Mouse (Mus musculus) cerebellum, adult 9-10 months (tissue): ENCODE measurements around the gene Kcnn1.
A peak's percentile ranks its signal among the peaks of the same experiment; 100 is the strongest.
"Not testable (repeated sequence)": the region's sequence is repeated elsewhere in the genome, so short reads cannot be mapped to it uniquely, and the experiment has no call there.

Source experiments
- DNase-seq: peaks from one replicate; pipeline ENCODE4 v3.0.0; 2022

Gene Kcnn1

GRCm38 (mm10) chr8:70862824-70863641 lies at the start of gene Kcnn1:
Gene Kcnn1, minus strand, starts transcription at chr8:70863258.
- DNase-seq, result peak; percentile 35

DNA sequence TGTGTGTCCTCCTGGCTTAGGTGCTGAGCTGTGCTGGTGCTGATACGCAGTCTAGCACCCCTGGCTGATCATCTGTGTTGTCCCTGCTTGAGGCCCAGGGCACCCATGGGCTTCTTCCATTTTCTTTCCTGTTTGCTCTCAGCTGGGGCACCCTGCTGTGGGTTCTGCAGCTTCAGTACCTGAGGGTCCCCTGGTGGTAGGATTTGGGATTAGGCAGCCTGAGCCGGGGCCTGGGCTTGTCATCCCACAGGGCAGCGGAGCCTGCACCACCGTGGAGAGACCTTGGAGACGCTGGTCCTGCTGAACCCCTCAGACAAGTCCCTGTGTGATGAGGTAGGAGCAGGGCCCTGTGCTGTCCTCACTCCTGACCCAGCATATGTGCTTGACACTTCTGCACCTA lies 48.5 kb upstream of the Kcnn1 start:
- no peak for DNase-seq

- no peak for DNase-seq
These were observed 44.5 kb upstream of the Kcnn1 start for GRCm38 (mm10) chr8:70907518-70907917.

- peak; percentile 81 for DNase-seq
These were observed 43.0 kb upstream of the Kcnn1 start, which contains the start of gene Map1s for GRCm38 (mm10) chr8:70905831-70906736. Gene Map1s, plus strand, starts transcription at chr8:70905932.

DNA sequence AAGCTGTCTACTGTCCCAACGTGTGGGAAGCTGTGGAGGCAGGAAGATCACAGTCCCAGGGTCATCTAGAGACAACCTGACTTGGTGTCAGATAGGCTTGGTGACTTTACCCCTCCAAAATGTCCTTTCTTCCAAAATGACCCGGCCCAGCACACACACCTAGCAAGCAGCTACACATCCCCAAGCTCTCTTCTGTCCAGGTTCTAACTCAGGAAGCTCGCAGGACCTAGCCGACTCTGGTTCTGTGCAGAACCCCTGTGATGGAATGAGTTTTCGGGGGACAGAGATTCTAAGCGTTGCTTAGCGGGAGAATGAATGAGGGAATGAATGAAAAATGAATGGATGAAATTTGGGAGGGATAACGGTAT lies 42.4 kb upstream of the Kcnn1 start:
- DNase-seq, result no peak

- DNase-seq, result peak; percentile 35
These were observed 41.5 kb upstream of the Kcnn1 start for GRCm38 (mm10) chr8:70904532-70904931.

DNA sequence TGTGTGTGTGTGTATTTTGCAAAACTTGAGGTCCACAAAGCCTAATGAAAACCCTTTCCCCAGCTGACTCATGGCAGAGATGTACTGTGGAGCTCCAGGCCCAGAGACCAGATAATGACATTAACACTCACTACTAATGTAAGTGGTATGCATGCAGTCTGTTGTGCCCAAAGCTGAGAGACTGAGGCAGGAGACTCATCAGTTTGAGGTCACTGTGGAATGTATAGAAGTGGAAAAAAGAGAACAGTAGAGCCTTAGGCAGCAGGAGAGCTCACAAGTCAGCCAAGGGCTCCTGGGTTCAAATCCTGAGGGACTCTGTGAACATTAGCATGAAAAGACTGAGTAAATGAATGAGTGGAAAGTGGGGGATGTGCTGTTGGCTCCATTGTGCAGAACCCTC lies 40.5 kb upstream of the Kcnn1 start:
- peak; percentile 3 for DNase-seq

DNA sequence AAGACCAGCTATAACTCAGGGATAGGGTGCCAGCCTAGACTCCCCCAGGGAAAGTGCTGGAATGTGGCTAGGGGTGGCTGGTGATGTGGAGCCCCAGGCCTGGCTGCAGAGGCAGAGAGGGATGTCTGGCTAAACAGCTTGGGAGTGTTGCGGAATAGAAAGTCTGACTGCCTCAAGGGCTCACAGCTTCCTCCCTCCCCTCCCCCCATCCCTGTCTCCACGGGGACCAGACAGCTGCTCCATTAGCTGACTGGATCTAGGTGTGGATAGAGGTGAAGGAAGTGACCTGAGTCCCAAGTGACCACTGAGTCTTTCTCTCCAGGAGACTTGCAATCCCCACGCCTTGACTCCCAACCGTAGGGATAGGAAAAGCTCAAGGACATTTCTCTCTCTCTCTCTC lies 40.1 kb upstream of the Kcnn1 start:
- DNase-seq, result peak; percentile 11

DNA sequence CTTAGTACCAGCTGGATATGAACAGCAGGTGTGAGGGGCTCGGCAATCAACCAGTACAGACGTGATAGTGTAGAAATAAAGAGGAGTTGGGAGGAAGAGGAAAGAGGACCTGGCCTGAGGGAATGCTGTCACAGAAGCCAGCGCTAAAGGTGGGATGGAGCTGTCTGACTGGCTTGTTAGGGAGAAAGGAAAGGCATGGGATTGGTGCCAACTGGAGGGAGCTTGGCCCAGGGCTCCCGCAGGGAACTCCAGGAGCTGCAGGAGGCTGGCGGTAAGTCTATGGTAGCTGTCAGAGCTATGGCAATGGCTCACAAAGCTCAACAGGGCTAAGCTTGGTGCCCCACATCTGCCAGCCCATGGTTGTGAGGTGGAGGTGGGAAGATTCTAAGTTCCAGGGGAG lies 39.2 kb upstream of the Kcnn1 start:
- DNase-seq, result peak; percentile 18

- DNase-seq, result peak; percentile 17
These were observed 37.9 kb upstream of the Kcnn1 start for GRCm38 (mm10) chr8:70900872-70901387.

DNA sequence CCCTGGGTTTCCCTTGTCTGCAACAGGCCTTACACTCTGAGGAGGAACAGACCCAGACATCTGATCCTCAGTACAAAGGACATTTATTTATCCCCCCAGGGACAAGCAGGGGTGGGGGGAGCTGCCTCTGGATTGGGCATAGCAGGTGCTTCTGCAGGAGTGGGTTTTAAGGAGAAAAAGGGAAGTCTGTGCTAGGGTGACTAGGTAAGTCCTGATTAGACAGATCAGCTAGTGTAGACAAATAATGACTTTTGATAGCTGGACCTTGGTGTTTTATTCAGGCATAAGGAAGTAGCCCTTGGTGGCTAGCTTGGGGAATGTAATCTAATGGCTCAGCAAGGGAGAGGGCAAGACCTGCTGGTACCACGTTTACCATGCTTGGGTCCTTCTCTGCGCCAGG lies 36.2 kb upstream of the Kcnn1 start:
- DNase-seq, result peak; percentile 50

GRCm38 (mm10) chr8:70898661-70899198 lies 35.7 kb upstream of the Kcnn1 start:
- DNase-seq, result peak; percentile 57

DNA sequence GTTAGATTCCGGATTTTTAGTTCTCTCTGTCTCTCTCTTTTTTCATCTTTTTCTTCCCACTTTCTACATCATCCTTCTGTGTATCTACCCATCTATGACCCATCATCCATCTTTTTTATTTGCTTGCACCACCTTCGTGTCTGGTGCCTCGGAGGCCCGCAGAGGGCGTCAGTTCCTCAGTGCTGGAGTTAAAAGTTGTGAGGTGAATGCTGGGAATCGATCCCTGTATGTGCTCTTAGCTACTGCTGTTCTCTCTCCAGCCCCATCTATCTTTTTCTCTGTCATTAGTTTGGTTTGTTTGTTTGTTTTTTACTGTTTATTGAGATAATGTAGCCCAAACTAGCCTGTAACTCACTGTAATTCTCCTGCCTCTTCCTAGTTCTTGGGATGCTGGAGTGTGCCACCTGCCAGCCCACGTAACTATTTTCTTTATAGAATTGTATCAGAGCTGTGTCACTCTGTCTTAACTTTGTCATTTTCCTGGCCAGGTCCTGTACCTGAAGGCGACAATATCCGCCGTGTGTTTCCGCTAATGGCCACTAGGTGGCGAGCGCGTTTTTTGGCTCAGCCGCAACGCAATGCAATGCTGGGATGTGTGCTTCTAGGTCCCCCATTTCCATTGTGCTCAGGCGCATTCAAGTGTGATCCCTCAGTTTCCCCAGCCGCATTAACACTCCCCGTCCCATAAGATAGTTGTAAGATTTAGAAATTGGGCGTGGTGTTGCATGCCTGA lies 34.8 kb upstream of the Kcnn1 start:
- peak; percentile 92 for DNase-seq

GRCm38 (mm10) chr8:70897021-70897680 lies 34.1 kb upstream of the Kcnn1 start, which contains the start of gene Rpl18a:
Gene Rpl18a, minus strand, starts transcription at chr8:70897412.
- DNase-seq, result peak; percentile 99

DNA sequence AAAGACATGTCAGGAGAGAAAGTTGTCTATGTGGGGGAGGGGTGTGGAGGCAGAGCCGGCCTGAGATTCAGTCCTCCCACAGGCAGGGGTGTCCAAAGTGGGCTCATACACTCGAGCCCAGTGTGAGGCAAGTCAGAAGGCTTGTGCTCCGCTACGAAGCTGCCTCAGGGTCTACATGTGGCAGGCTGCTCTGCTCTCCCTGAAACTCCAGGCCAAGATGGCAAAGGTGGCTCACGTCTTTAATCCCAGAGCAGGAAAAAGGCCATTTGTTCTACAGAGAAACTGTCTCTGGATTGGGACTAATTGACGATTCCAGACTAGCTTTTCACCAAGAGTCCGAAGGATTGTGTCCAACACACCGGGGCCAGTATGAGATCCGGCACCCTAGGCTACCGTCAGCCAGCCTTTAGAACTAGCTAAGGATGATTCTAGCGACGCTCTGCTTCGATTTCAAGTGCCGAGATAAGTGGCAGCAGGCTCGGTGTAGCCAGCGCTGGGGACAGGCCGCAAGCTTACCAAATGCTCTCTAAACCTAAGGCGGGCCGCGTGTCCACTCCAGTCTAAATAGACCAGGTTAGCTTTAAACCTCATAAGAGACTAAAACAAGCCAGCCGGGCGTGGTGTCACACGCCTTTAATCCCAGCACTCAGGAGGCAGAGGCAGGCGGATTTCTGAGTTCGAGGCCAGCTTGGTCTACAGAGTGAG lies 33.4 kb upstream of the Kcnn1 start:
- no peak for DNase-seq

GRCm38 (mm10) chr8:70895571-70896259 lies 32.7 kb upstream of the Kcnn1 start:
- DNase-seq, result not testable (repeated sequence)

- DNase-seq, result no peak
These were observed 31.9 kb upstream of the Kcnn1 start for GRCm38 (mm10) chr8:70894771-70895545.

DNA sequence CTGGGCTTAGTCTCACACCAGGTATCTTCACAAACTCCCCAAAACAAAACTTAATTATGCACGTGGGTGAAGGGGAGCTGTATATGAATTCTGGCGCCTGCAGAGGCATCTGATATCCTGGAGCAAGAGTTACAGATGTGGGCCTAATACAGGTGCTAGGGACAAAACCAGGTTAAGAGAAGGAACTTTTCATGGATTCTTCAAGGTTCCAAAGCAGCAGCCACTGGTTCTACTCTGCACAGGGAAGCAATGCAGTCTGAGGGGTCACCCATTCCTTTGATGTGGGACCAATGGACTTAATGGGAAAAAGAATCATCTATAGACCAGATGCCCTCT lies 31.3 kb upstream of the Kcnn1 start:
- DNase-seq, result no peak

- peak; percentile 73 for DNase-seq
These were observed 30.8 kb upstream of the Kcnn1 start for GRCm38 (mm10) chr8:70893656-70894384.
